Mouse (Mus musculus): Measurements from ENCODE around the gene Itga1.

GRCm38 (mm10) chr13:114931775-114932294, 169.9 kb downstream of the Itga1 start, which contains the start of gene Itga2:
- TF ChIP-seq USF1 (IDR thresholded peaks at IDR 0.05; ENCODE audit: low read depth, low read length) (no peak), POLR2A (IDR thresholded peaks at IDR 0.05; ENCODE audit: control insufficient read depth in 1 of 2, insufficient read depth in 1 of 2, low read depth in 1 of 2, low read length in 2 of 2, poor library complexity in 1 of 2) (no peak), POLR2AphosphoS2 (IDR thresholded peaks at IDR 0.05; ENCODE audit: low read length) (no peak), CTCF (IDR thresholded peaks at IDR 0.05 in 2 of 3, conservative IDR thresholded peaks at IDR 0.05 in 1 of 3; ENCODE audit: control insufficient read depth in 1 of 3, insufficient read depth in 1 of 3, low read depth in 2 of 3, low read length in 3 of 3, poor library complexity in 1 of 3, severe bottlenecking in 1 of 3) (no peak), CHD2 (IDR thresholded peaks at IDR 0.05; ENCODE audit: low read length) (no peak), GATA1 (IDR thresholded peaks at IDR 0.05; ENCODE audit: low read depth, low read length) (no peak)
